Mouse (Mus musculus) myocyte (in vitro differentiated cells): ENCODE results near the gene Plxdc1. TPM values are rescaled to one million over a fixed set of nuclear protein-coding genes. Genes with fewer than 3 reads are reported as not detected.

Experiments
- H3K27me3 ChIP-seq: one replicate; pipeline ENCODE4 v1.6.1; 2011; ENCODE audit not compliant: control insufficient read depth, insufficient read depth, insufficient read length
- H3K36me3 ChIP-seq: one replicate; pipeline ENCODE4 v1.6.1; 2011; ENCODE audit not compliant: control insufficient read depth, insufficient read depth
- H3K4me2 ChIP-seq: one replicate; pipeline ENCODE4 v1.6.1; 2011; ENCODE audit warnings: low read depth, control low read depth
- H3K4me3 ChIP-seq: one replicate; pipeline ENCODE4 v1.5.1; 2011; ENCODE audit warnings: mild to moderate bottlenecking, control low read depth, moderate library complexity
- H3K79me2 ChIP-seq: one replicate; pipeline ENCODE4 v1.6.1; 2011; ENCODE audit not compliant: control insufficient read depth, insufficient read depth
- H3ac ChIP-seq: one replicate; pipeline ENCODE4 v1.6.1; 2011; ENCODE audit not compliant: control insufficient read depth, insufficient read length
- CEBPB ChIP-seq: IDR thresholded peaks from 2 replicates; pipeline ENCODE4 v1.6.1; 2011; ENCODE audit warnings: mild to moderate bottlenecking, moderate library complexity; ENCODE audit not compliant: poor library complexity, insufficient read depth, severe bottlenecking
- E2F4 ChIP-seq: IDR thresholded peaks from one replicate; pipeline ENCODE4 v1.6.1; 2011; ENCODE audit warnings: mild to moderate bottlenecking, control low read depth, moderate library complexity; ENCODE audit not compliant: insufficient read depth
- MAX ChIP-seq: IDR thresholded peaks from one replicate; pipeline ENCODE4 v1.6.1; 2011; ENCODE audit warnings: low read depth, mild to moderate bottlenecking, control low read depth
- MYOD1 ChIP-seq, 3 experiments: IDR thresholded peaks; one replicate each; pipeline ENCODE4 v1.6.1; 2011; ENCODE audit warnings: control low read depth in 2 of 3, low read depth in 2 of 3, mild to moderate bottlenecking in 2 of 3, moderate library complexity in 1 of 3; ENCODE audit not compliant: insufficient read length in 2 of 3, control insufficient read depth in 1 of 3
- MYOG ChIP-seq, 3 experiments: IDR thresholded peaks; one replicate each; pipeline ENCODE4 v1.6.1; 2011; ENCODE audit warnings: control low read depth in 2 of 3, low read depth in 2 of 3, mild to moderate bottlenecking in 2 of 3; ENCODE audit not compliant: insufficient read length in 2 of 3, control insufficient read depth in 1 of 3, insufficient read depth in 1 of 3
- POLR2A ChIP-seq: IDR thresholded peaks from one replicate; pipeline ENCODE4 v1.6.1; 2011; ENCODE audit warnings: low read depth, mild to moderate bottlenecking, control low read depth, moderate library complexity; ENCODE audit not compliant: insufficient read length
- POLR2AphosphoS2 ChIP-seq: IDR thresholded peaks from one replicate; pipeline ENCODE4 v1.6.1; 2011; ENCODE audit warnings: low read depth, control low read depth; ENCODE audit not compliant: insufficient read length
- REST ChIP-seq: IDR thresholded peaks from one replicate; pipeline ENCODE4 v1.6.1; 2011; ENCODE audit warnings: mild to moderate bottlenecking, control low read depth, moderate library complexity; ENCODE audit not compliant: insufficient read depth, insufficient read length
- SRF ChIP-seq: IDR thresholded peaks from one replicate; pipeline ENCODE4 v1.6.1; 2011; ENCODE audit warnings: low read depth; ENCODE audit not compliant: control insufficient read depth, insufficient read length
- TCF12 ChIP-seq: IDR thresholded peaks from one replicate; pipeline ENCODE4 v1.6.1; 2011; ENCODE audit warnings: mild to moderate bottlenecking, control low read depth; ENCODE audit not compliant: poor library complexity, insufficient read depth, severe bottlenecking
- TCF3 ChIP-seq: IDR thresholded peaks from one replicate; pipeline ENCODE4 v1.6.1; 2011; ENCODE audit warnings: low read depth, control low read depth; ENCODE audit not compliant: insufficient read length
- USF1 ChIP-seq: IDR thresholded peaks from one replicate; pipeline ENCODE4 v1.6.1; 2011; ENCODE audit warnings: low read depth, mild to moderate bottlenecking, control low read depth, moderate library complexity
- polyA plus RNA-seq: library from polyadenylated mRNA; unstranded; fragments of >200 nt; fragmentation: generic; extraction: Trizol; gene quantifications from one replicate; pipeline ENCODE4 v1.2.1, GENCODE M21; 2012; ENCODE audit warnings: missing spikeins

The Plxdc1 gene
- polyA plus RNA-seq, 1 experiment: 2.7 TPM

DNA sequence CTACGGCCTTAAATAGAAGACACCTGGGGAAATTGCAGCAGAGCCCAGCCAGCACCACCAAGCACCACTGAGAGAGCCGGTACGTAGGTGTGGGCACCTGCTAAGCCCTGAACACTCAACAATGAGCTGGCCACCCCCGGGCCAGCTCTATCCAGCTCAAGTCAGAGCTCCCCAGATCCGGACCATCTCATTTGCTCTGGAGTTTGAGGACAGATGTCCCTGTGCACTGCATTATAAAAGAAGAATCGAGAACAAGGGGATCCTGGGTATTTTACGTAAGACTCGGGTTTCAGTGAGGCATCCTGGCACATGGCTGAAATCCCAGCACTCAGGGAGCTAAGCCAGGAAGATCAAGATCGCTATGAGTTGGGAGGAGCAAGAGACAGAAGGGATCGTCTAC is 41.2 kb downstream of the Plxdc1 start:
- no peaks in the 10 kb centered on the region for H3K27me3 ChIP-seq

GRCm38 (mm10) chr11:97943256-97943655 is 43.0 kb downstream of the Plxdc1 start:
- H3K4me2 ChIP-seq: no peak overlapping the region
- no peaks in the 10 kb centered on the region for H3K79me2 ChIP-seq
- no peaks in the 10 kb centered on the region for H3K27me3 ChIP-seq
- no peak overlapping the region for H3K4me3 ChIP-seq
- no peak overlapping the region for H3ac ChIP-seq
- no peaks in the 10 kb centered on the region for H3K36me3 ChIP-seq
- TF ChIP-seq MYOD1 (IDR thresholded peaks at IDR 0.05; ENCODE audit: control insufficient read depth in 1 of 3, insufficient read length in 2 of 3, low read depth in 2 of 3) (no peak), MAX (no peak), E2F4 (no peak), USF1 (no peak), REST (no peak), SRF (no peak), CEBPB (no peak), TCF3 (no peak), MYOG (IDR thresholded peaks at IDR 0.05; ENCODE audit: control insufficient read depth in 1 of 3, insufficient read depth in 1 of 3, insufficient read length in 2 of 3, low read depth in 2 of 3) (no peak), POLR2A (no peak), TCF12 (no peak), POLR2AphosphoS2 (no peak)

More for the DNA sequence above, 41.2 kb downstream of the Plxdc1 start:
- no peak for TF ChIP-seq TCF12
- no peak for TF ChIP-seq USF1
- no peak for TF ChIP-seq TCF3
- H3K4me2 ChIP-seq: no peak overlapping the region
- no peak overlapping the region for H3ac ChIP-seq
- no peaks in the 10 kb centered on the region for H3K36me3 ChIP-seq
- no peaks in the 10 kb centered on the region for H3K79me2 ChIP-seq
- no peak overlapping the region for H3K4me3 ChIP-seq

- Histone ChIP-seq H3K27me3 (no peaks in the 10 kb centered on the region), H3K36me3 (no peaks in the 10 kb centered on the region), H3K4me3 (no peak overlapping the region), H3K79me2 (no peaks in the 10 kb centered on the region), H3ac (no peak overlapping the region), H3K4me2 (no peak overlapping the region)
- TF ChIP-seq TCF3 (no peak), MYOD1 (IDR thresholded peaks at IDR 0.05; ENCODE audit: control insufficient read depth in 1 of 3, insufficient read length in 2 of 3, low read depth in 2 of 3) (no peak), E2F4 (no peak), POLR2A (no peak), TCF12 (no peak), MAX (no peak), POLR2AphosphoS2 (no peak), MYOG (IDR thresholded peaks at IDR 0.05; ENCODE audit: control insufficient read depth in 1 of 3, insufficient read depth in 1 of 3, insufficient read length in 2 of 3, low read depth in 2 of 3) (no peak), CEBPB (no peak), REST (no peak), SRF (no peak), USF1 (no peak)
These were observed 43.7 kb downstream of the Plxdc1 start for GRCm38 (mm10) chr11:97942420-97943111.

DNA sequence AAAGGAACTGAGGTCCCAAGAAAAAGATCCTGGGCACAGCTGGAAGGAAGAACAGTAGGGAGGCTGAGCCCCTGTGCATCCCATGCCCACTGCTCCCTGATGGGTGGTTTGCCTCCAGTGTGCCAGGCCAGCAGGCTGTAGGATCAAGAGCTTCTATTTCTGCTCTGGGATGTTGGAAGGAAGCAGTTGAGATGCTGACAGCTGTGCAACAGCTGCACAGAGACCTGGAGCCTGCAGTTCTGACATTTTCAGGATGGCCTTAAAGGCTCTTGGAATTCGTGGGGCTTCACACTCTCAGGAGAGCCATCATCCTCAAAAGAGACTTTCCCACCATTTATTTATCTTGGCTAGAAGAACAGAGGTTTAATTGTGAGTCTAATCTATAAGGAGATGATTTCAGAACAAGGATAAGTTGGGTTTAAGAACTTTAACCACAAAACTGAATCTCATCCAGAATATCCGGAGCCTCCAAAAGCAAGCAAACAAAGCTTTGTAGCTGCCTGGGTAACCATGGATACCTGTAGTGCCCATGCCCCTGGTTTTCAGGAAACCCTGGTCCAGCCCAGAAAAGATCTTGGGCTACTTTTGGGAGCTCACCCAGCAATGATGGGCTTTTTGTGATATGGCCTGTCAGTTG is 48.7 kb downstream of the Plxdc1 start:
- Histone ChIP-seq H3K36me3 (no peaks in the 10 kb centered on the region), H3K4me3 (no peak overlapping the region), H3K79me2 (no peaks in the 10 kb centered on the region), H3K27me3 (no peaks in the 10 kb centered on the region), H3K4me2 (peak overlapping the region; percentile 33), H3ac (no peak overlapping the region)
- TF ChIP-seq MYOD1 (IDR thresholded peaks at IDR 0.05; ENCODE audit: control insufficient read depth in 1 of 3, insufficient read length in 2 of 3, low read depth in 2 of 3): peak; percentile 32 to 91 (median 73)
- peak; percentile 52 for TF ChIP-seq TCF12
- no peak for TF ChIP-seq SRF

- no peaks in the 10 kb centered on the region for H3K36me3 ChIP-seq
- no peak overlapping the region for H3ac ChIP-seq
- no peaks in the 10 kb centered on the region for H3K79me2 ChIP-seq
- H3K4me2 ChIP-seq: peak overlapping the region; percentile 33
- H3K4me3 ChIP-seq: no peak overlapping the region
- no peak for TF ChIP-seq REST
- TF ChIP-seq USF1: no peak
- no peak for TF ChIP-seq TCF3
- no peak for TF ChIP-seq MYOD1 (IDR thresholded peaks at IDR 0.05; ENCODE audit: control insufficient read depth in 1 of 3, insufficient read length in 2 of 3, low read depth in 2 of 3)
- TF ChIP-seq TCF12: no peak
- no peak for TF ChIP-seq E2F4
- no peak for TF ChIP-seq MAX
- TF ChIP-seq SRF: no peak
- TF ChIP-seq MYOG (IDR thresholded peaks at IDR 0.05; ENCODE audit: control insufficient read depth in 1 of 3, insufficient read depth in 1 of 3, insufficient read length in 2 of 3, low read depth in 2 of 3): no peak
- no peaks in the 10 kb centered on the region for H3K27me3 ChIP-seq
These were observed 49.5 kb downstream of the Plxdc1 start for GRCm38 (mm10) chr11:97936758-97937157.
